Mouse (Mus musculus): ENCODE data around the gene Jakmip3.

- TF ChIP-seq MAFK (IDR thresholded peaks at IDR 0.05; ENCODE audit: insufficient read depth, low read depth, low read length) (no peak), ZC3H11A (IDR thresholded peaks at IDR 0.05; ENCODE audit: borderline replicate concordance, low read depth, low read length) (no peak), ZNF384 (IDR thresholded peaks at IDR 0.05; ENCODE audit: low read depth, low read length) (no peak), CHD2 (IDR thresholded peaks at IDR 0.05; ENCODE audit: low read depth, low read length) (no peak), HCFC1 (IDR thresholded peaks at IDR 0.05; ENCODE audit: borderline replicate concordance, insufficient read depth, low read length) (no peak)
These were observed 34.1 kb upstream of the Jakmip3 start for GRCm38 (mm10) chr7:138906441-138906840.
